Mouse (Mus musculus) liver, embryonic 14.5 days (tissue): ENCODE results near the gene Pigm.

Experiments used
- CTCF ChIP-seq: IDR thresholded peaks from 2 replicates; pipeline ENCODE4 v1.5.1; 2016; ENCODE audit warnings: antibody characterized with exemption, low read depth, control low read depth
- EP300 ChIP-seq: IDR thresholded peaks from 2 replicates; pipeline ENCODE4 v1.6.1; 2016; ENCODE audit warnings: antibody characterized with exemption, low read depth

- TF ChIP-seq CTCF, result no peak
- TF ChIP-seq EP300, result no peak
Measured at GRCm38 (mm10) chr1:172426419-172426818, 50.1 kb downstream of the Pigm start.
